Mouse (Mus musculus) c-Kit-positive CD71-positive TER-119-positive erythroid progenitor cells, embryonic 14.5 days (primary cell): ENCODE measurements around the gene Tulp1.
"Not testable (repeated sequence)": the region's sequence is repeated elsewhere in the genome, so short reads cannot be mapped to it uniquely, and the experiment has no call there.

Source experiments
- DNase-seq: peaks from one replicate; pipeline ENCODE4 v3.0.0-alpha.2; 2013; ENCODE audit warnings: low spot score

Tulp1 gene

GRCm38 (mm10) chr17:28340578-28340977, 24.4 kb downstream of the Tulp1 start:
- DNase-seq, result no peak

GRCm38 (mm10) chr17:28337547-28337946, 27.5 kb downstream of the Tulp1 start:
- DNase-seq, result no peak

- DNase-seq, result no peak
These were observed 29.8 kb downstream of the Tulp1 start for GRCm38 (mm10) chr17:28335267-28335666.

- no peak for DNase-seq
These were observed 32.0 kb downstream of the Tulp1 start for GRCm38 (mm10) chr17:28332915-28333546.

GRCm38 (mm10) chr17:28332113-28332914, 32.7 kb downstream of the Tulp1 start:
- DNase-seq, result no peak

GRCm38 (mm10) chr17:28331241-28332112, 33.5 kb downstream of the Tulp1 start:
- DNase-seq, result no peak

- DNase-seq, result not testable (repeated sequence)
These were observed 34.4 kb downstream of the Tulp1 start for GRCm38 (mm10) chr17:28330590-28330989.

GRCm38 (mm10) chr17:28330232-28330546, 34.8 kb downstream of the Tulp1 start:
- no peak for DNase-seq

GRCm38 (mm10) chr17:28329503-28330231, 35.4 kb downstream of the Tulp1 start:
- no peak for DNase-seq

GRCm38 (mm10) chr17:28328946-28329345, 36.1 kb downstream of the Tulp1 start:
- no peak for DNase-seq

- peak; percentile 94 for DNase-seq
These were observed 36.6 kb downstream of the Tulp1 start, which contains the start of gene Rpl10a for GRCm38 (mm10) chr17:28328366-28328928. Gene Rpl10a, plus strand, starts transcription at chr17:28328471.

- no peak for DNase-seq
These were observed 37.2 kb downstream of the Tulp1 start for GRCm38 (mm10) chr17:28327673-28328325.

- no peak for DNase-seq
These were observed 38.1 kb downstream of the Tulp1 start for GRCm38 (mm10) chr17:28326951-28327350.

GRCm38 (mm10) chr17:28325751-28326150, 39.3 kb downstream of the Tulp1 start:
- DNase-seq, result no peak

- not testable (repeated sequence) for DNase-seq
These were observed 40.6 kb downstream of the Tulp1 start for GRCm38 (mm10) chr17:28324416-28324815.

GRCm38 (mm10) chr17:28323786-28324185, 41.2 kb downstream of the Tulp1 start:
- no peak for DNase-seq

GRCm38 (mm10) chr17:28321700-28322099, 43.3 kb downstream of the Tulp1 start:
- no peak for DNase-seq

- DNase-seq, result peak; percentile 56
These were observed 47.3 kb downstream of the Tulp1 start for GRCm38 (mm10) chr17:28317725-28318124.

GRCm38 (mm10) chr17:28317091-28317490, 47.9 kb downstream of the Tulp1 start:
- DNase-seq, result no peak

GRCm38 (mm10) chr17:28316476-28316875, 48.5 kb downstream of the Tulp1 start:
- DNase-seq, result no peak

- DNase-seq, result no peak
These were observed 49.3 kb downstream of the Tulp1 start for GRCm38 (mm10) chr17:28315611-28316160.
